Mouse (Mus musculus) neutrophil, adult 83 days (primary cell): ENCODE data around the gene Ttc12. TPM values are rescaled to one million over a fixed set of nuclear protein-coding genes. Genes with fewer than 3 reads are reported as not detected.

Source experiments
- total RNA-seq, 2 experiments: library from RNA; stranded (reverse); gene quantifications; one replicate each; pipeline ENCODE4 v1.2.4; 2023

Ttc12 gene
- 1 to 10 TPM in 1 of 2 experiments, under 1 TPM in 1; 0.79 to 1.0 TPM for total RNA-seq

DNA sequence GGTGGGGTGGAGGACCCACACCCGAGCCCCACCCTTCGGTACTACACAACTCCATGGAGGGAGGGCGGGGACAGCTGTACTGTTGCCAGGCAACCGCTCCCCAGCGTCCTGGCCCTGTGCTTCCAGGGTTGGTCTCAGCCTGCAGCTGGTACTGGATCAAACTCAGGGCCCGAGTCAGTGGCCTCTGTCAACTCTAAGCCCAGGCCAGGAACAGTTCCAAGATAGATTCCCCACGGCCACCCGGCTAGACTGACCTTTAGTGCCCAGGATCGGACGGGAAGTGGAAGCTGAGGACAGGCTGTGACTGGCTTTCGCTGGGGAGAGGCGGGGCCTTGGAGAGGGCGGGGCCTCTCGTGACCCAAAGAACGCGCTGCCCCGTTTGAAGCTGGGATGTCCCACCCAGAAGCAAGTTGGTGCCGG is at the start of gene Ttc12:
Gene Ttc12 (minus strand): TSS at position 334 of the 420 bp plus-strand sequence.

DNA sequence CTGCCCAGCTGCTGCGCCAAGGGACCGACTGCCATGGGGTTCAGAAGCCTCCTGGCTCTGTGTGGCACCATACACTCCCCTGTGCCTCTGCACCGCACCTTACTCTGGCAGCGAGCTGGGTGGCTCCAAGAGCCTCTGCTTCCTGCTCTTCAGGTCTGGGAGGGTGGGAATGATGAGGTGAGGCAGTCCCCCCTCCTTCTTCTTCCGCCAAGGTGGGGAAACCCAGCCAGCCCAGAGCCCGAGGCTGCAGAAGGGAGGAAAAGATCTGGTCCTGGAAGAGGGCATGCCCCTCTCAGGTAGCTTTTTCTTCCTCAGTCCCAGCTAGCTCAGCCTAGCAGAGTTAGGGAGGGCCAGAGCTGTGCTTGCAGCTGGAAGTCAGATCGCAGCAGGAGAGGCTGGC is 59.1 kb downstream of the Ttc12 start, which contains the start of gene Ankk1:
Gene Ankk1 (minus strand): TSS at position 101 of the 400 bp plus-strand sequence.

Other genes with a start within 250 kb of the Ttc12 start
- gene Gm4894, start 235.7 kb downstream of the Ttc12 start, total RNA-seq: not detected
- not detected for gene Drd2, start 145.6 kb downstream of the Ttc12 start, total RNA-seq
- gene Ankk1, start 59.2 kb downstream of the Ttc12 start, total RNA-seq: not detected